Mouse (Mus musculus) olfactory bulb, adult 2 months (tissue): Measurements from ENCODE around the gene Ptprg.

Experiments
- CTCF ChIP-seq: fragments of 200-500 bp; IDR thresholded peaks from 2 replicates; pipeline ENCODE4 v1.5.1; 2012; ENCODE audit warnings: low read depth, mild to moderate bottlenecking, low read length, moderate library complexity; ENCODE audit not compliant: insufficient read depth
- POLR2A ChIP-seq: fragments of 200-500 bp; IDR thresholded peaks from 2 replicates; pipeline ENCODE4 v1.6.1; 2012; ENCODE audit warnings: mild to moderate bottlenecking, low read depth, low read length, moderate library complexity; ENCODE audit not compliant: insufficient read depth

DNA sequence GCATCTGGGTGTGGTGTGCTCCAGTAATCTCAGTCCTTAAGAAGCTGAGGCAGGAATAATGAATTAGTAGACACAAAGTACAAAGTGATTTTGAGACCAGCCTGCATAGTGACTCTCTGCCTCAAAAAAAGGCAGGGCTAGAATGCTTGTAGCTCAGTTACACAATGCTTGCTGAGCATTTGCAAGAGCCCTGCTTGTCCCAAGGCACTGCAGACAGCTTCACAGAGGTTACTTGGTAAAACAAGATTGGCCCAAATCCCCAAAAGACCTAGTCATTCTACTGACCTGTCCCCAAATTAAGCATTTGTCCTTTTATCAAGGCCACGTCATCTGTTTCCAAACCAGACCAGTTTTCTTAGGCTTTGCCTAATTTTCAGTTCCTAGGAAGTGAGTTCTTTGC is 190.4 kb downstream of the Ptprg start:
- TF ChIP-seq CTCF (no peak), POLR2A (no peak)
